ENCODE assay signal across 28 mouse cellular contexts in genomic region chr1:163502557-163502956, GRCm38 (mm10).
A peak's percentile ranks its signal among the peaks of the same experiment; 100 is the strongest.
DNase-seq lines count a peak whose midpoint lies in the region; ATAC-seq and TF ChIP-seq lines count a peak whose summit lies in the region.
"Had no signal": no experiment of that assay in that cellular context is flagged by ENCODE, and none has a peak within 500 bp of the region (broad histone marks: within the 10 kb centered on the region; RNA-seq: fewer than 3 reads in every experiment).

No protein-coding gene starts in this region.

- no peak overlapping the region for H3K4me3 ChIP-seq in liver, embryonic 14.5 days (ENCODE audit: insufficient read depth in 1 of 2, low read depth in 2 of 2, low read length in 2 of 2)
- H3K4me3 ChIP-seq in liver, embryonic 12.5 days = no peak overlapping the region
- no peak overlapping the region for H3K4me3 ChIP-seq in MEL (ENCODE audit: control insufficient read depth in 1 of 2, insufficient read depth in 1 of 2, low read depth in 2 of 2, low read length in 2 of 2)
- H3K4me3 ChIP-seq: embryonic facial prominence, embryonic 13.5 days; embryonic facial prominence, embryonic 15.5 days; erythroblast, embryonic 14.5 days; forebrain, embryonic 10.5 days; forebrain, embryonic 12.5 days had no signal

- no peaks in the 10 kb centered on the region for H3K4me1 ChIP-seq in liver, embryonic 14.5 days (replicated peaks; ENCODE audit: control insufficient read depth in 2 of 2, insufficient read depth in 2 of 2, low read length in 1 of 2)
- no peaks in the 10 kb centered on the region for H3K4me1 ChIP-seq in liver, embryonic 12.5 days
- peaks cover 9 to 17% of the 10 kb centered on the region in 2 experiments for H3K4me1 ChIP-seq in MEL (ENCODE audit: control insufficient read depth in 1 of 2, insufficient read depth in 2 of 2, low read length in 2 of 2)
- H3K4me1 ChIP-seq: forebrain, embryonic 10.5 days; forebrain, embryonic 12.5 days had no signal

- H3K27ac ChIP-seq in liver, embryonic 14.5 days = no peak overlapping the region
- H3K27ac ChIP-seq in liver, embryonic 12.5 days = no peak overlapping the region
- no peak overlapping the region for H3K27ac ChIP-seq in MEL (ENCODE audit: control insufficient read depth, low read depth, low read length)
- H3K27ac ChIP-seq: embryonic facial prominence, embryonic 13.5 days; embryonic facial prominence, embryonic 15.5 days; forebrain, embryonic 10.5 days; forebrain, embryonic 12.5 days had no signal

- H3K4me2 ChIP-seq in liver, embryonic 14.5 days (ENCODE audit: low read depth) = no peak overlapping the region
- no peak overlapping the region for H3K4me2 ChIP-seq in liver, embryonic 12.5 days
- H3K4me2 ChIP-seq: embryonic facial prominence, embryonic 13.5 days; embryonic facial prominence, embryonic 15.5 days; forebrain, embryonic 12.5 days had no signal

- no peak for TF ChIP-seq POLR2A in MEL (IDR thresholded peaks at IDR 0.05; ENCODE audit: control insufficient read depth in 1 of 2, insufficient read depth in 1 of 2, low read depth in 1 of 2, low read length in 2 of 2, poor library complexity in 1 of 2)

- no peak for TF ChIP-seq RAD21 in MEL (IDR thresholded peaks at IDR 0.05; ENCODE audit: low read depth, low read length)

- H3K9ac ChIP-seq in liver, embryonic 14.5 days (replicated peaks) = no peak overlapping the region
- no peak overlapping the region for H3K9ac ChIP-seq in liver, embryonic 12.5 days
- no peak overlapping the region for H3K9ac ChIP-seq in MEL (ENCODE audit: control insufficient read depth, low read depth, low read length, poor library complexity, severe bottlenecking)
- H3K9ac ChIP-seq: embryonic facial prominence, embryonic 13.5 days; embryonic facial prominence, embryonic 15.5 days; forebrain, embryonic 12.5 days had no signal

- TF ChIP-seq EP300 in liver, embryonic 14.5 days (IDR thresholded peaks at IDR 0.05; ENCODE audit: low read depth) = no peak
- TF ChIP-seq EP300 in MEL (IDR thresholded peaks at IDR 0.05; ENCODE audit: low read depth in 1 of 2, low read length in 2 of 2) = peak in 1 of 2 experiments; percentile 16; a peak in 1 of 4 replicates

- ATAC-seq in liver, embryonic 14.5 days (ENCODE audit: insufficient read depth) = 0 out of 2 replicates have a peak, but pooled peaks have one; percentile 23
- ATAC-seq in liver, embryonic 12.5 days = no peak
- peak; percentile 62; the same call in 1 of the 2 replicates for ATAC-seq in common myeloid progenitor, adult 5-6 weeks (replicated peaks; ENCODE audit: low read depth, poor library complexity, severe bottlenecking)
- ATAC-seq in megakaryocyte progenitor cell, adult 5-6 weeks (replicated peaks; ENCODE audit: poor library complexity) = peak; percentile 77
- ATAC-seq: activated CD4-positive, CD25-positive, alpha-beta regulatory T cell, adult 4 months; CD4-positive, CD25-positive, alpha-beta regulatory T cell, adult 4 months; forebrain, embryonic 14.5 days; forebrain, embryonic 16.5 days; Patski had no signal

- H3K27me3 ChIP-seq in liver, embryonic 14.5 days (ENCODE audit: control insufficient read depth, insufficient read depth, low read length) = no peaks in the 10 kb centered on the region
- no peaks in the 10 kb centered on the region for H3K27me3 ChIP-seq in liver, embryonic 12.5 days (replicated peaks)
- no peaks in the 10 kb centered on the region for H3K27me3 ChIP-seq in MEL (ENCODE audit: control insufficient read depth in 1 of 2, insufficient read depth in 2 of 2, low read length in 2 of 2)
- H3K27me3 ChIP-seq: CH12.LX; embryonic facial prominence, embryonic 13.5 days; embryonic facial prominence, embryonic 15.5 days; forebrain, embryonic 12.5 days; Patski had no signal

- 38% methylated on average over 1 of the region's 1 CpGs for WGBS in liver, embryonic 14.5 days (ENCODE audit: insufficient replicate concordance)
- WGBS in liver, embryonic 12.5 days (ENCODE audit: insufficient replicate concordance) = 44% methylated on average over 1 of the region's 1 CpGs

- no peak for DNase-seq in liver, embryonic 14.5 days (ENCODE audit: low read depth in 3 of 3, low spot score in 3 of 3)
- peak; percentile 58 for DNase-seq in MEL (ENCODE audit: low read depth, low spot score)
- no peak for DNase-seq in cerebellum, postnatal 14 days
- no peak for DNase-seq in kidney, postnatal 4 days
- DNase-seq: adrenal gland, adult 8-10 months; adrenal gland, postnatal 14 days; adrenal gland, postnatal 36 days; B cell, adult 2 months; cerebellum, adult 11-12 months; cerebellum, adult 2 months; cerebellum, adult 9-10 months; cerebellum, postnatal 10 days; cerebellum, postnatal 36 days had no signal

- no peaks in the 10 kb centered on the region for H3K9me3 ChIP-seq in liver, embryonic 14.5 days (ENCODE audit: control insufficient read depth, low read length)
- no peaks in the 10 kb centered on the region for H3K9me3 ChIP-seq in liver, embryonic 12.5 days (replicated peaks)
- no peaks in the 10 kb centered on the region for H3K9me3 ChIP-seq in MEL (replicated peaks; ENCODE audit: insufficient read depth, low read length)
- H3K9me3 ChIP-seq: embryonic facial prominence, embryonic 13.5 days; embryonic facial prominence, embryonic 15.5 days; forebrain, embryonic 10.5 days; forebrain, embryonic 12.5 days; G1E had no signal

- no peak for TF ChIP-seq CTCF in liver, embryonic 14.5 days (IDR thresholded peaks at IDR 0.05; ENCODE audit: low read depth)
- TF ChIP-seq CTCF in MEL (IDR thresholded peaks at IDR 0.05 in 2 of 3, conservative IDR thresholded peaks at IDR 0.05 in 1 of 3; ENCODE audit: control insufficient read depth in 1 of 3, insufficient read depth in 1 of 3, low read depth in 2 of 3, low read length in 3 of 3, poor library complexity in 1 of 3, severe bottlenecking in 1 of 3) = no peak

- no peaks in the 10 kb centered on the region for H3K79me2 ChIP-seq in MEL (ENCODE audit: control insufficient read depth, insufficient read depth, low read length, poor library complexity)

- no peaks in the 10 kb centered on the region for H3K36me3 ChIP-seq in liver, embryonic 14.5 days (replicated peaks; ENCODE audit: control insufficient read depth, insufficient read depth, low read depth)
- no peaks in the 10 kb centered on the region for H3K36me3 ChIP-seq in liver, embryonic 12.5 days
- peaks cover 0 to 18% of the 10 kb centered on the region in 2 experiments; a peak in 2 of 4 replicates for H3K36me3 ChIP-seq in MEL (ENCODE audit: control insufficient read depth in 1 of 2, insufficient read depth in 2 of 2, low read length in 2 of 2)
- H3K36me3 ChIP-seq: embryonic facial prominence, embryonic 13.5 days; embryonic facial prominence, embryonic 15.5 days; forebrain, embryonic 10.5 days; forebrain, embryonic 12.5 days; G1E had no signal

TF ChIP-seq in MEL, 35 proteins besides CTCF, POLR2A, EP300 and RAD21:
- TF ChIP-seq SIN3A (IDR thresholded peaks at IDR 0.05; ENCODE audit: low read length) (no peak), ZC3H11A (IDR thresholded peaks at IDR 0.05; ENCODE audit: low read depth, low read length) (no peak), ELF1 (IDR thresholded peaks at IDR 0.05; ENCODE audit: low read depth, low read length) (0 out of 2 replicates have a peak, but pooled peaks have one; percentile 11)
TF ChIP-seq in MEL: peak in this region for 1.
